Mouse (Mus musculus): Measurements from ENCODE around the gene Gpr179. TPM values are rescaled to one million over a fixed set of nuclear protein-coding genes. Genes with fewer than 3 reads are reported as not detected.

The Gpr179 gene
- polyA plus RNA-seq, 1 experiment from 2014 or later = 0.13 TPM

GRCm38 (mm10) chr11:97345446-97345845, 6.4 kb downstream of the Gpr179 start:
- no peaks in the 10 kb centered on the region for H3K27me3 ChIP-seq (replicated peaks; ENCODE audit: control insufficient read depth, insufficient read depth, low read length)
- no peaks in the 10 kb centered on the region for H3K36me3 ChIP-seq (ENCODE audit: control insufficient read depth, insufficient read depth, low read length)
- H3K9me3 ChIP-seq (ENCODE audit: control insufficient read depth, low read length) = no peaks in the 10 kb centered on the region
- H3K4me1 ChIP-seq (ENCODE audit: control insufficient read depth, insufficient read depth, low read length) = peaks cover 12% of the 10 kb centered on the region
- no peak overlapping the region for H3K4me3 ChIP-seq (ENCODE audit: low read length)
- 62% methylated on average over 10 of the region's 10 CpGs for WGBS
- no peak overlapping the region for H3K9ac ChIP-seq (ENCODE audit: low read depth, low read length)
- H3K4me2 ChIP-seq (ENCODE audit: low read depth, low read length) = no peak overlapping the region
- no peak for ATAC-seq
- no peak overlapping the region for H3K27ac ChIP-seq (ENCODE audit: low read length)

DNA sequence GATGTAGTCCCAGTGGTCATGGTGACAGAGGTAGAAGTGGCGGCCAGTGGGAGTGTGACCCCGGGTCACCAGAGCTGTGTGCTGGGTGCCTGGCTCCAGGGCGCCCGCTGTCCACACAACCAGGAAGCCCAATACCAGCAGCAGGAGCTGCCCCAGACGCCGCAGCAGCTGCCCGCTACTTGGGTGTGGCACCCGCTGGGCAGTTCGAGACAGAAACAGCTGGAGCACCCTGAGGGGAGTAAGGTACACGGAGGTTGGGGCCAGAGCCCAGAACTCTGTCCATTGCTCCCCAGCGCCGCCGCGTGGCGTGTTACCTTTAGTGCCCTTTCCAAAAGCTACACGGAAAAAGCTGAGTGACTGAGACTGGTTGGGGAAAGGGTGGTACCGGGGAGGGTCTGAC, 8.3 kb downstream of the Gpr179 start:
- peak; percentile 58 for ATAC-seq
- no peaks in the 10 kb centered on the region for H3K9me3 ChIP-seq (ENCODE audit: control insufficient read depth, low read length)
- H3K36me3 ChIP-seq (ENCODE audit: control insufficient read depth, insufficient read depth, low read length) = no peaks in the 10 kb centered on the region
- H3K4me3 ChIP-seq (ENCODE audit: low read length) = no peak overlapping the region
- peak overlapping the region; percentile 10; the same call in 1 of the 2 replicates for H3K9ac ChIP-seq (ENCODE audit: low read depth, low read length)
- H3K27me3 ChIP-seq (replicated peaks; ENCODE audit: control insufficient read depth, insufficient read depth, low read length) = no peaks in the 10 kb centered on the region
- no peak overlapping the region for H3K27ac ChIP-seq (ENCODE audit: low read length)
- 22% methylated on average over 17 of the region's 17 CpGs for WGBS
- H3K4me1 ChIP-seq (ENCODE audit: control insufficient read depth, insufficient read depth, low read length) = peaks cover 12% of the 10 kb centered on the region
- H3K4me2 ChIP-seq (ENCODE audit: low read depth, low read length) = 0 out of 2 replicates have a peak overlapping the region, but pooled peaks have one; percentile 27

- WGBS = 32% methylated on average over 8 of the region's 8 CpGs
- no peak overlapping the region for H3K4me2 ChIP-seq (ENCODE audit: low read depth, low read length)
- ATAC-seq = no peak
These were observed 8.7 kb downstream of the Gpr179 start for GRCm38 (mm10) chr11:97343175-97343574.

GRCm38 (mm10) chr11:97338977-97339315, 12.9 kb downstream of the Gpr179 start:
- WGBS = 38% methylated on average over 17 of the region's 17 CpGs
- Histone ChIP-seq H3K9ac (ENCODE audit: low read depth, low read length) (peak overlapping the region; percentile 47), H3K9me3 (ENCODE audit: control insufficient read depth, low read length) (no peaks in the 10 kb centered on the region), H3K4me3 (ENCODE audit: low read length) (0 out of 2 replicates have a peak overlapping the region, but pooled peaks have one; percentile 14), H3K4me1 (ENCODE audit: control insufficient read depth, insufficient read depth, low read length) (peaks cover 22% of the 10 kb centered on the region), H3K27ac (ENCODE audit: low read length) (peak overlapping the region; percentile 68), H3K27me3 (replicated peaks; ENCODE audit: control insufficient read depth, insufficient read depth, low read length) (no peaks in the 10 kb centered on the region), H3K36me3 (ENCODE audit: control insufficient read depth, insufficient read depth, low read length) (no peaks in the 10 kb centered on the region), H3K4me2 (ENCODE audit: low read depth, low read length) (peak overlapping the region; percentile 19)
- ATAC-seq = peak; percentile 9; the same call in 1 of the 2 replicates

More at GRCm38 (mm10) chr11:97343175-97343574, 8.7 kb downstream of the Gpr179 start:
- no peak overlapping the region for H3K4me3 ChIP-seq (ENCODE audit: low read length)
- no peaks in the 10 kb centered on the region for H3K36me3 ChIP-seq (ENCODE audit: control insufficient read depth, insufficient read depth, low read length)
- no peaks in the 10 kb centered on the region for H3K27me3 ChIP-seq (replicated peaks; ENCODE audit: control insufficient read depth, insufficient read depth, low read length)
- H3K9me3 ChIP-seq (ENCODE audit: control insufficient read depth, low read length) = no peaks in the 10 kb centered on the region
- H3K27ac ChIP-seq (ENCODE audit: low read length) = no peak overlapping the region
- peaks cover 16% of the 10 kb centered on the region for H3K4me1 ChIP-seq (ENCODE audit: control insufficient read depth, insufficient read depth, low read length)
- H3K9ac ChIP-seq (ENCODE audit: low read depth, low read length) = peak overlapping the region; percentile 10; the same call in 1 of the 2 replicates

GRCm38 (mm10) chr11:97338302-97338976, 13.4 kb downstream of the Gpr179 start:
- peak; percentile 63 for ATAC-seq

GRCm38 (mm10) chr11:97337363-97337762, 14.5 kb downstream of the Gpr179 start:
- Histone ChIP-seq H3K4me2 (ENCODE audit: low read depth, low read length) (no peak overlapping the region), H3K4me3 (ENCODE audit: low read length) (no peak overlapping the region), H3K9ac (ENCODE audit: low read depth, low read length) (no peak overlapping the region), H3K27me3 (replicated peaks; ENCODE audit: control insufficient read depth, insufficient read depth, low read length) (no peaks in the 10 kb centered on the region), H3K36me3 (ENCODE audit: control insufficient read depth, insufficient read depth, low read length) (no peaks in the 10 kb centered on the region), H3K4me1 (ENCODE audit: control insufficient read depth, insufficient read depth, low read length) (peaks cover 18% of the 10 kb centered on the region), H3K27ac (ENCODE audit: low read length) (no peak overlapping the region), H3K9me3 (ENCODE audit: control insufficient read depth, low read length) (no peaks in the 10 kb centered on the region)
- WGBS = 80% methylated on average over 12 of the region's 12 CpGs
- ATAC-seq = no peak

More at GRCm38 (mm10) chr11:97338302-97338976, 13.4 kb downstream of the Gpr179 start:
- no peaks in the 10 kb centered on the region for H3K36me3 ChIP-seq (ENCODE audit: control insufficient read depth, insufficient read depth, low read length)
- H3K4me1 ChIP-seq (ENCODE audit: control insufficient read depth, insufficient read depth, low read length) = peaks cover 17% of the 10 kb centered on the region
- H3K27ac ChIP-seq (ENCODE audit: low read length) = peak overlapping the region; percentile 68
- H3K27me3 ChIP-seq (replicated peaks; ENCODE audit: control insufficient read depth, insufficient read depth, low read length) = no peaks in the 10 kb centered on the region
- H3K4me2 ChIP-seq (ENCODE audit: low read depth, low read length) = peak overlapping the region; percentile 19
- 0 out of 2 replicates have a peak overlapping the region, but pooled peaks have one; percentile 14 for H3K4me3 ChIP-seq (ENCODE audit: low read length)
- 37% methylated on average over 21 of the region's 21 CpGs for WGBS
- no peaks in the 10 kb centered on the region for H3K9me3 ChIP-seq (ENCODE audit: control insufficient read depth, low read length)
- peak overlapping the region; percentile 47 for H3K9ac ChIP-seq (ENCODE audit: low read depth, low read length)

GRCm38 (mm10) chr11:97336751-97337345, 15.0 kb downstream of the Gpr179 start:
- H3K27ac ChIP-seq (ENCODE audit: low read length) = no peak overlapping the region
- H3K4me2 ChIP-seq (ENCODE audit: low read depth, low read length) = no peak overlapping the region
- no peaks in the 10 kb centered on the region for H3K27me3 ChIP-seq (replicated peaks; ENCODE audit: control insufficient read depth, insufficient read depth, low read length)
- H3K4me1 ChIP-seq (ENCODE audit: control insufficient read depth, insufficient read depth, low read length) = peaks cover 18% of the 10 kb centered on the region
- ATAC-seq = no peak
- 61% methylated on average over 14 of the region's 14 CpGs for WGBS
- no peaks in the 10 kb centered on the region for H3K9me3 ChIP-seq (ENCODE audit: control insufficient read depth, low read length)
- H3K9ac ChIP-seq (ENCODE audit: low read depth, low read length) = no peak overlapping the region
- H3K36me3 ChIP-seq (ENCODE audit: control insufficient read depth, insufficient read depth, low read length) = no peaks in the 10 kb centered on the region
- no peak overlapping the region for H3K4me3 ChIP-seq (ENCODE audit: low read length)

GRCm38 (mm10) chr11:97336238-97336637, 15.6 kb downstream of the Gpr179 start:
- Histone ChIP-seq H3K4me3 (ENCODE audit: low read length) (no peak overlapping the region), H3K9me3 (ENCODE audit: control insufficient read depth, low read length) (no peaks in the 10 kb centered on the region), H3K27me3 (replicated peaks; ENCODE audit: control insufficient read depth, insufficient read depth, low read length) (no peaks in the 10 kb centered on the region), H3K27ac (ENCODE audit: low read length) (no peak overlapping the region), H3K4me1 (ENCODE audit: control insufficient read depth, insufficient read depth, low read length) (peaks cover 18% of the 10 kb centered on the region), H3K4me2 (ENCODE audit: low read depth, low read length) (no peak overlapping the region), H3K36me3 (ENCODE audit: control insufficient read depth, insufficient read depth, low read length) (no peaks in the 10 kb centered on the region), H3K9ac (ENCODE audit: low read depth, low read length) (0 out of 2 replicates have a peak overlapping the region, but pooled peaks have one; percentile 17)
- ATAC-seq = no peak
- 54% methylated on average over 6 of the region's 6 CpGs for WGBS

GRCm38 (mm10) chr11:97334400-97334799, 17.5 kb downstream of the Gpr179 start:
- H3K36me3 ChIP-seq (ENCODE audit: control insufficient read depth, insufficient read depth, low read length) = peaks cover 6% of the 10 kb centered on the region
- no peak overlapping the region for H3K4me2 ChIP-seq (ENCODE audit: low read depth, low read length)
- no peaks in the 10 kb centered on the region for H3K9me3 ChIP-seq (ENCODE audit: control insufficient read depth, low read length)
- H3K4me1 ChIP-seq (ENCODE audit: control insufficient read depth, insufficient read depth, low read length) = peaks cover 18% of the 10 kb centered on the region
- no peak overlapping the region for H3K27ac ChIP-seq (ENCODE audit: low read length)
- no peak for ATAC-seq
- no peaks in the 10 kb centered on the region for H3K27me3 ChIP-seq (replicated peaks; ENCODE audit: control insufficient read depth, insufficient read depth, low read length)
- WGBS = 79% methylated on average over 9 of the region's 9 CpGs
- H3K4me3 ChIP-seq (ENCODE audit: low read length) = no peak overlapping the region
- no peak overlapping the region for H3K9ac ChIP-seq (ENCODE audit: low read depth, low read length)

Data from intestine, embryonic 16.5 days (tissue).